Mouse (Mus musculus): ENCODE results near the gene Fut2. TPM values are rescaled to one million over a fixed set of nuclear protein-coding genes. Genes with fewer than 3 reads are reported as not detected.
A peak's percentile ranks its signal among the peaks of the same experiment; 100 is the strongest.
"Not testable (repeated sequence)": the region's sequence is repeated elsewhere in the genome, so short reads cannot be mapped to it uniquely, and the experiment has no call there.

Fut2 gene
- polyA plus RNA-seq, 1 experiment from 2014 or later = 0.52 TPM

DNA sequence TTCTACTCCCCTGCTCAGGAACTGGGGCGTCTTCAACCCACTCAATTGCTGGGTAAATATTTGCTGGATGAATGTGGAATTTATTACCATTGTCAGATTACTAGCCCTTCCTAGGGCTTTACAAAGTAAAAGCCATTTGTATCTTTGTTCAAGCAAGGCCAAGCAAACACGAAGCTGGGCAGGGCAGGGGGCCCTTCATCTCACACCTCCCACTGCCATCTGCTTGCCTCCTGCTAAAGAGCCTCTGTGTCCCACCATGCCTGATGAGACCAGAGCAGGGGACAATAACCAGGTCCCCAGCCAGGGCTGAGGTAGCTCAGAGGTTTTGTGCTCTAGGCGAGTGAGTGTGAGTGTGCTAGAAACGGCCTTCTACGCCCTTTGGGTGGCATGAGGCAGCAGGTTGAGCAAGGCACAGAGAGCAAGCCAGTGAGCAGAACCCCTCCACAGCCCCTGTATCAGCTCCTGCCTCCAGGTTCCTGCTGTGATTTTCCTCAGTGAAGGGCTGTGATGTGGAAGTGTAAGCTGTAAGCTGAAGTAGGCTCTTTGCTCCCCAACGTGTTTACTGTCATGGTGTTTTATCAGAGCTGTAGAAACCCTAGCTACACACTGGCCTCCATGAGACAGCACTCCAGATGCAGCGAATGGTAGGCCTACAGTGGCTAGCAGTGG is 11.6 kb upstream of the Fut2 start:
- no peak for DNase-seq (ENCODE audit: low spot score)

DNA sequence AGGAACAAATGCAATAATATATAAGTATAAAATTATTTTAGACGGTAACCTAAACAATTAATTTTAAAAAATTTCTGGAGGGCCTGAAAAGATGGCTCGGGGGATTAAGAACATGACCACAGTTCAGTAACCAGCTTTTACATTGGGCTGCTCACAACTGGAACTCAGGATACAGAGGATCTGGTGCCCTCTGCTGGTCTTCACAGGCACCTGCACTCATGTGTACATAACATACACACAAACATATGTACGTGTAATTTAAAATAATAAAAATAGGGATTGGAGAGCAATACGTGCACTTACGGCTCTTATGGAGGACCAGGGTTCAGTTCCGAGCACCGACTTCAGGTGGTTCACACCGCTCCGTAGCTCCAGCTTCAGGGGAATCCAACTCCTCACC is 2.7 kb upstream of the Fut2 start:
- no peak for DNase-seq (ENCODE audit: low spot score)

DNA sequence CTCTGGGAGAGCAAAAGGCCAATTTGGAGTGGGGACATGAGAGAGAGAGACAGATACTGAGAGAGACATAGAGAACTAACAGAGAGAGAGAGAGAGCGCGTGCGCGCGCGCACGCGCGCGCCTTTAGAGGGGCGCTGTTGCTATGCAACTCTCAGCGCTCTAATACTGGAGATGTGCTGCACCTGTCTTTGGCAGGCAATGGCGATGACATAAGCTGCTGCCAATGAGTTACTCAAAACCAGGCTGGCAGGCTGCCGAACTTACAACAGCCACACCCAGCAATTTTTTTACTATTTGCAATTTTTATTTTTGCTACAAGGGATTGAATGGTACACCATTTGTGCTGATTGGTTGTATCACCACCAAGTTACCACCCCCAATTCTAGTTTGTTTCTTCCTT is 1.6 kb upstream of the Fut2 start:
- no peak for DNase-seq (ENCODE audit: low spot score)

DNA sequence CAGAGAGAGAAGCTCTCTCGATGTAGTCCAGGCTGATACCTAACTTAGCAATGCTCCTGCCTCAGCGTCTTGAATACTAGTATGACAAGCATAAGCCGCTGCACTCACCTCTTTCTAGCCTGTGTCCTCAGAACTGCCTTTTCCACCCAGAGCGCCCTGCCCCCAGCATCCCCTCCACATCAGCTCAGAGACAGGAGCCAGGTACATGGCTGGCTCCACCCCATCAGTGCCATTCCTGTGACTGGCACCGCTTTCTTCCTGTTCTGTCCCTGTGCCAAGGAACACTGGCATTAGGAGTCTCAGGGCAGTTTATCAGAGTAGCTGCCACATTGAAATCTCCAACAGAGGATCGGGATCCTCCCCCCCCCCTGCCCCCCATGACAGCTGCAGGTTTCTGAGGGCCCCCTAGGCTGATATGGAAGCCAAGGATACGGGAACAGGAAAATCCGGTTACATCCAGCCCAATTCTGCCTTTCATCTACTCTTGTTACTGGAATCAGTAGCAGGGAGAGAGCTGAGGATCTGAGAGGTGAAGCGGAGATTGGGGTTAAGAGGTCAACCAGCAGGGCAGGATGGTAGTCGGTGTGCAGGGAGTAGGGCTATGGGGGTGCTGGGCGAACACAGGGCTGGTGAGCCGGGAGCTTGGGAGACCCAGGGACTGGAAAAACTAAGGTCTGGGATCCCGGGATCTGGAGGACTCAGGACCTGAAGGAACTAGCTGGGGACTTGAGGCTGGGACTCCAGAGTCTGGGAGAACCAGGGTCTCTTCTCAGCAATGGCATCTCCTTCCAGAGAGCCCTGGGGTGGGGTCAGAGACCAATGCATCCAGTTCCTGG is 673 bp downstream of the Fut2 start:
- no peak for DNase-seq (ENCODE audit: low spot score)

DNA sequence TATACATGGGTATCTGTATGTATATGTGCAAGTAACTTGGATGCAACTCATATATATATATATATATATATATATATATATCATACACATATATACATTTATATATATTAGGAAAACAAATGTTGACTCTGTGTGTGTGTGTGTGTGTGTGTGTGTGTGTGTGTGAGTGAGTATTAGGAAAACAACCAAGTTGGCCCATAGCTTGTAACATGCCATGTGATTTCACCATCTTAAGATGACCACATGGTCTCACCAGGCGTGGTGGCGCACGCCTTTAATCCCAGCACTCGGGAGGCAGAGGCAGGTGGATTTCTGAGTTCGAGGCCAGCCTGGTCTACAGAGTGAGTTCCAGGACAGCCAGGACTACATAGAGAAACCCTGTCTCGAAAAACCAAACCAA is 4.5 kb downstream of the Fut2 start:
- not testable (repeated sequence) for DNase-seq (ENCODE audit: low spot score)

DNA sequence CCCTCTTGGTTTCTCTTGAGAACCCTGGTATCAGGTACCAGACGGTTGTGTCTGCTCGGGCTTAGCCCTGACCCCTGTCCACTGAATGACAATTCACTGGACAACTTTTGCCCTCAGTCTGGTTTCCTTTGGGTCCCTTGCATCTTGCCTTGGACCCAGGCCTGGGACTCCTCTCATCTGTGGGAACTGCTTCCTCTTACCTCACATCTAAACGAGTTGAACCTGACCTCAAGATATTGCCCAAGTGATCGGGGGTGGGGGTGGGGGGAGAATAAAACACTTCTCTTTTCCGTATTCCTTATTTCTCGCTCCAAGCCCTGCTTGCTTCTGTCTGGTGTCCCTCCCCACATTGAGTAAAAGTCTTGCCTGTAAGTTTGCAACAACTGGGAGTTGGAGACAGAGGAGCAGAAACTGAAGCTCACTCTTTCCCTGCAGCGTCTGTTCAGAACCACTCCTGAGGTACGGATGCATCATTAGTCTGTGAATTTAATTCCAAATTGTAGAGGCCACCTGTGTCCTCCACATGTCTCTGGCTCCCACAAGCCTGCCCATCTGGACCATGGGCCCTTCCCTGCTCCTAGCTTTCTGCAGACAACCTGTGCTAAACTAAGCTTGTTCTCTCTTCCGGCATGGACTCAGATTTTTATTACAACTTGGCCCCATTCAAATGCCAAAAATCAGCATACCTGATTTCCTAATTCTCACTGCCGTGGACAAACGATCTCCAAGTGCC is 5.3 kb downstream of the Fut2 start:
- no peak for DNase-seq (ENCODE audit: low spot score)

DNA sequence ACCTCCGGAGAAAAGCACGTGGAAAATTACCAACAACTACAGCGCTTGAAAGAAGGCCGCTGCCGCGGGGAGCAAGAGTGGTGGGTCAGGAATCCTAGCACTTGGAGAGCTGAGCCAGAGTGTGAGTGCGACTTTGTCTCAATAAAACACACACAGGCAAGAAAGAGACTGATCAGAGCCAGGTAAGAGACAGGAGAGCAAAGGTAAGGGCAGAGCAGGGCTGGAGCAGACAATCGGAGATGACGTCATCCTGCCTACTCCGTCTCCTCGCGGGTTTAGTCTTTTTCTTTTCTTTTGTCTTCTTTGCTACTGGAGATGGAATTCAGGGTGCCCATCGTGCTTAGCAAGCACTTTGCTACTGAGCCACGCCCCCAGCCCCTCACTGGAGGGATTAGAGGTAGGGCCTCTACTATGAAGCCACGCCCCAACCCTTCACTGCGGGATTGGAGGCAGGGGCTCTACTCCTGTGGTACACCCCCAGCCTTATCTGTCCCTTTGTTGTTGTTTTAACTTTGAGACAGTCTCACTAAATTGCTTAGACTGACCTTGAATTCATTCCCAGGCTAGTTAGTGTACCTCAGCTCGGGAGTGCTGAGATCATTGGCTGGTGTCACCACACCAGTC is 11.7 kb downstream of the Fut2 start:
- no peak for DNase-seq (ENCODE audit: low spot score)

DNA sequence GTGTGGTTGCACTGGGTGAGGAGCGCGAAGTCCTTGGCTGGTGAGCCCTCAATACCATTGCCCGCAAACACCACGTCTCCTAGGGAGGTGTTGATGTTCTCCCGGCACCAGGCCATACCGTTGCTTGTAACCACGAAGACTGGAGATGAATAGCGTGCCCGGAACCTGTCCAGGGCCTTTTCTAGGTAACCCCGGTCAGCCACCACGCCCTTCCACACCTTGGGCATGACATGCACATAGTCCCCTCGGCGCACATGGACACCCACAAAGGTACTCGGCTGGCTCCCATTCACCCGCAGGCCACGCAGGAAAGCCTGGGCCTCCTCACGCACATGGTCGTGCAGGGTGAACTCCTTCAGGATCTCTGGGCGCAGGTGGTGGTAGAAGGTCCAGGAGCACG is 15.7 kb downstream of the Fut2 start:
- not testable (repeated sequence) for DNase-seq (ENCODE audit: low spot score)

DNA sequence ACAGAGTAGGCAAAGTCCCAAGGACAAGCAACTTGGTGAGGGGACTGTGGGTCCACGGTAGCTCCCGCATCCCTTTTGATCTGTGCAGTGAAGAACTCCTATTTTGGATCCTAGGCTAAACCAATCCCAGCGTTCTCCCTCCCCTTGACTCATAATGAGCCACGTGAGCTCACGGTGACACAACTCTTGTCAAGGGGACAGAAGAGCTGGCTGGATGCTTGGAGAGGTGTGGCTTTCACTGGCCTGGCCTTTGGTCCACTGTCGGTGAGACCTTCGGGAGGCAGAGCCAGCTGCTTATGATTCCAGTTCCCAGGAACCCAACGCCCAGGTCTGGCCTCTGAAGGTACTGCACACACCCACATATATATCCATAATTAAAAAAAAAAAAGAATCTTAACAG is 16.8 kb downstream of the Fut2 start:
- no peak for DNase-seq (ENCODE audit: low spot score)

DNA sequence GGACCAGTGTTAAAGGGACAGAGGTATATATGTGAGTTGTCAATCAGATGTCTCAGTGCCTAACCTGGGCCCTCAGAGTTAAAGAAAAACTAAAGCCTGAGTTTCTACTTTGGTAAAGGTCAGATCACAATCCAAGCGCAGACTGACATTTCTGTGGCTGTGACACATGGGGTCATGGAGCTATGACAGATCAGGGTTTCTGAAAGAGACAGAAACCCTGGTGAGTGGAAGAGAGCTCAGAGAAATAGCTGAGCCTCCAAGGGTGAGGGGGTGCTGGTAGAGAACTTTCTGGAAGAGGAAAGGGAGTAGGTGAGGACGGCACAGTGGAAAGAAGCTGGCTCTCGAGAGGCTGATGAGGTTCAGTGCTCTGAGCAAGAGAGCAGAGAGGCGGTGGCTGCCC is 19.5 kb downstream of the Fut2 start:
- no peak for DNase-seq (ENCODE audit: low spot score)

DNA sequence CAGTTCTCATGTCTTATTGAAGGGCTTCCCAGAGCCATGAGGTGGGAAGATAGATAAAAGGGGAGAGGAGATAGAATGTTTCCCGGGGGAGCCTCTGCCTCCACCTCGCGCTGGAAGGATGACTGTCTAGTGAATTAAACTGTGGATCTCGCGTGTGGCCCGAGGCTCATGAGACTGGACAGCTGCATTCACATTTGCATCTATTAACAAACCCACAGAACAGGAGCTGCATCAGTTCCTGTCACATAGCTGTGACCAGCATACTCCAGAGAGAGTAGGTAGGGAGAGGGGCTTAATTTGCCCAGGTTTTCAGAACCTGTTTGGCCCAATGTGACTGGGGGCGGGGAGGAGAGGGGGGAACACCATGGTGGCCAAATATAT is 20.6 kb downstream of the Fut2 start:
- no peak for DNase-seq (ENCODE audit: low spot score)

DNA sequence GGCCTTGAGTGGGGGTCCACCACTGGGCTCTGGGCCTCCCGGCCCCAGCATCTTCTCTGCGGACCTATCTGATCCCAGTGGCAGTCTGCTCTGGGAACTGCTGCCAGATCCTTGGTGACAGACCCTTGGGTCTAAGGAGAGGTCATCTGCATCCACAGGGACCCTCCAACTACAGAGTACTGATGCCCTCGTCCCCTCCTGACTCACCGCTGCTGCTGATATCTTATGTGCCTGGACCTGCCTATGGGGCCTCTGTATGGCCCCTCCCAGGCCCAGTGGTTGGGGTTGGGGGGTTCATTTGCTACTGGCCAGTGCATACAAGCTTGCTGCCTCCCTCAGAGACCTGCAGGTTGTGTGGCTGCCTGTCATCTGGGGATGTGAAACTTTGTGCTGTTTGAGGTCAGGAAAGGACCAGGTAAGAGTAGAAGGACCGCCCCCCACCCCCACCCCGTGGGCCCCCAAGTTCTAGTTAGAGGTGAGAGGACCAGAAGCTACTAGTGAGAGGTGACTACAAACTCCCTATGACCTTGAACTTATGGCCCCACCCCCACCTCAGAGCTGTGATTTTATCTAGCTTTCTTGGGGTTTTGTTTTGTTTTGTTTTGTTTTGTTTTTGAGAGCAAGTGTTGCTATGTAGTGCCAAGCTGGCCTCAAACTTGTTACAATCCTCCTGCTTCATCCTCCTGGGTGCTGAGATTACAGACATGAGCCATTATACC is 21.2 kb downstream of the Fut2 start:
- no peak for DNase-seq (ENCODE audit: low spot score)

DNA sequence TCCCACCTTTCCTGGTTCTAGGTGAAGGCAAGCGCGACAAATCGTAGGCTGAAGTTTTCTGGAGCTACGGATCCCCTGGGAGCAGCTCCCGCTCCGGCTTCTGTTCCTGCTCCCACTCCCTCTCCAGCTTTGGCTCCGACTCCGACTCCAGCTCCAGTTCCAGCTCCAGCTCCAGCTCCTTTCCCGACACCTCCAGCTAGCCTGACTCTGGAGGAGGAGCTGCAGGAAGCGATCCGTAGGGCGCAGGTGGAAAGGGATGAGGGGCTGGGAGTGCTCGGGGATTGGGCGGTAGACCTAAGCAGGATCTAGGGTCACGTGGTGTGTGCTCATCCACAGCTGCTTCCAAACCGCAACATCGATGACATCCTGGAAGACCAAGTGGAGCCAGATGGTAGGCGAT is 22.0 kb downstream of the Fut2 start:
- no peak for DNase-seq (ENCODE audit: low spot score)

DNA sequence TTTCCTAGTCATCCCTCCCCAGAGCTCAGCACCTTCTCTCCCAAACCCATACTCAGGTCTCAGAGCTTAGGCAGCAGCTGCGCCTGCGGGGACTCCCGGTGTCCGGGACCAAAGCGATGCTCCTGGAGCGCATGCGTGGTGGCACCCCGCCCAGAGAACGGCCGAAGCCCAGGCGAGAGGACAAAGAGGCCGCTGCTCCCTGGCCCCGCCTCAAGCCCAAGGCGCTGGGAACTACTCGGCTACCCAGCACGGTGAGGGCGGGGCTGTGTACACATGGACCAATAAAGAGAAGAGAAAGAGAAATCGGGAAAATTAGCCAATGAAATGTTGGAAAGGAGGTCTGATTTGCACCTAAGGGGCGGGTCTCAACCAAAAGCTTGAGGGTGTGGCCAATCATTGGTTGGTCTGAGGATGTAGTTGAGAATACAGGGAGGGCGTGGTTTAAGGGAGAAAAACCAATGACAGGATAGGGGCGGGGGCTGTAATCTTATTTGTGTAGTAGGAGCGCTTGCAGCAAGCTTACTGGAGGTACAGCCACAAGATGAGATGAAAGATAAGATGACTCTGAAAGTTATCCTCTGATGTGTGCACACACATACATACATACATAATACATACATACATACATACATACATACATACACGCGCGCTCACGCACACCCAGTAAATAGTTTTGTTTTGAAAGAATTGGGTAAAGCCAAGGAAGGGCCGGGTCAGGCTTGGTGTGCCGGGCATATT is 22.6 kb downstream of the Fut2 start:
- DNase-seq (ENCODE audit: low spot score) = peak; percentile 97

DNA sequence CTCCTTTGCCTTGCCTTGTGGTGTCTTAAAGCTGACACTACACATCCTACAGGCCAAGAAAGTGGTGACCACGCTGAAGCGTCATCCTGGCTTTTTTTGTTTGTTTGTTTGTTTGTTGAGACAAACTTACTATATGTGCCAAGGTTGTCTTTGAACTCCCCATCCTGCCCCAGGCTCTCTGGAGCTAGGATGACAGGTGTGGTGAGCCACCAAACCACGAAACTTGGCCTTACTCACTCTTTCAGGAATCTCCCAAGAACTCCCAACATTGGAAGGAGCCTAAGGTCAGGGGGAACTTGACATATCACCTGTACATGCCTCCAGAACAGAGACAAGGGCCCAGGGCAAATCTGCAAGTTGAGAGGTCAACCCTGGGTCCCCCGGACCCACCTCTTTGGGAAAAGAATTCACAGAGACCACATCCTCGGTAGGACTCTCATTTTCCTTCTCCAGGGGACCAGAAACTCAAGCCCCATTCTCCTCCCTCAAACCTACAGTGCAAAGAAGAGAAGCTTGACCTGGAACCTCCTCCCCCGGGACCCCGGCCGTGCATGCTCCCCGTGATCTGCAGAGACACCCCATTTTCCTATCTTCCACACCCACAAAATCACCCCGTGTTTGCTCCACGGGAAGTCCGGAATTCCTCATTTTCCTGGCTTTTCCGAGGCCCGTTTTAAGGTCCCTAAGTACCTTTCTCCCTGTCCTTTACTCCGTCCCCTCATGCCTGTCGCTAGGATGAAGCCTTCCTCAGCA is 23.5 kb downstream of the Fut2 start:
- DNase-seq (ENCODE audit: low spot score) = no peak

DNA sequence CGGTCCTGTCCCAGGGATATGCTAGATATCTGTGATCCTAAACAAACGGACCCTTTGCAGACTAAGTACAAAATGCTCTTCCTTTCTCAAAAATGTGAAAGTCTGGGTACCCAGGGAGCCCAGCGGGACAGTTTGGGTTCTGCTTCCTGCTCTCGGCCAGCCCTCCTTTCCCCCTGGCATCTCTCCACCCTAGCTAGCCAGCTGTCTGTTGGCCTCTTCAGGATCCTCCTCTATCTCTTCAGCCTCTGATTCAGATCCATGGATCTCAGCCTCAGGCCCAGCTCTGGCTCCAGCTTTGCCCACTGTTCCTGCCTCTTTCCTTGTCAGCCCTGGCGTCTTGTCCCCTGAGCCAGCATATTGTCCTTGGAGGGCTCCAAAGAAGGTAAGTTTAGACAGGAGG is 24.1 kb downstream of the Fut2 start:
- DNase-seq (ENCODE audit: low spot score) = no peak

DNA sequence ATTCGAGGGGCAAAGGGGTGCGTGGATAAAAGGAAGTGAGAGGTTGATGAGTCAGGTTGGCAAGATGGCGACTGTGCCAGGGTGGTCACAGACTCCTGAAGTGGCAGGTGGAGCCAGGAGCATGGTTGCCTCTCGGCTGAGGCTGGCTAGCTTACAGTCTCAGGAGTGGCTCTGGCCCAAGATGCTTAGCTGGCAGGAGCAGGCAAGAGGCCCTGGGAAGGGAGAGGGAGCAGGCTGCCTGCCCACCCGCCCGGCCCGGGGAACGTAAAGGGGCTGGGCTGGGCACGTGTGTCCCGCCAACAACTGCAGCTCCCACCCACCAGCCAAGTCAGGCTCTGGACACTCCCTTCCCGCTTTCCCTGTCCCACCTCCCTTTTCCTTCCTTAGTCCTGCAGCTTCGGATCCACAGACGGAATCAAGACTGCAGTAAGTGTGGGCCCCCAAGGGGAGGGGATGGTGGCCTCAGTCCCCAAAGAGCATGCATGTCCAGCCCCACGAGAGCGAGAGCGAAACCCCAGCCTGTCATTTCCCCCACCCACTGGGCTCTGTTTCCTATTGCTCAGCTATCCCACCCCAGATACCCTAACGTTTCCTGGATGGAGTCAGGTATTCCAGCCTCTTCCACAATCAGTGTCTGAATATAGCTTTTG is 24.7 kb downstream of the Fut2 start:
- DNase-seq (ENCODE audit: low spot score) = no peak

DNA sequence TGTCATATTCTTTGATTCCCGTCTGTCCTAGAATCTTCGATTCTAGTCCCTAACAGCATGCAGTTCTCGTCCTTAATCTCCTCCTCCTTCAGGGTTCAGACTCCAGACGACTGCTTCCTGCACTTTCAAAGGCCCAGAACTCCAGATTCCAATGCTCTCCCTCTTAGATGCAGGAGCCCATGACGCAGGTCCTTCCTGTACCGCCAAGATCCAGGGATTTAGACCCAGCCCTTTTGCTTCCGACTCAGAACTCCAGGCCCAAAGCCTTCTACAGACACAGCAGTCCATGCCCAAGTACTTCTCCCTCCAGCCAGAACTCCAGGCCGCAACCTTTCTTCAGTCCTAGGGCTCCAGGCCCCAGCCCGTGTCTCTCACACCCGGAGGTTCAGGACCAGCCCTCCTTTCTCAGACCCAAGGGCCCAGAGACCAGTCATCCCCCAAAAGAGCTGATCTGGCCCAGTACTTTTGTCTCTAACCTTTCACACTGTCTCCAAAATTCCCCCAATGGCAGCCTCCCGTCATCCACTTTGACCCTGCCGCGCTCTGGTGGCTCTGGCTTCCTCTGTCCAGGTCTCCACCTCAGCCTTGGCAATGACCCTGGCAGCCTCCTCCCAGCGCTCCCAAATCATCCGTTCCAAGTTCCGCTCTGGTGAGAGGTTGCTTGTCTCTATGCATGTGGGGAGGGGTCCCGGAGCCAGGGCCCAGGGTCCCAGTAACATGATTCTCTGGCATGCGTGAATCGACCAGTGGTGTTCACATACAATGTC is 25.8 kb downstream of the Fut2 start:
- DNase-seq (ENCODE audit: low spot score) = no peak
